Mouse (Mus musculus) frontal cortex, adult 2 months (tissue): ENCODE data around the gene Ldlrad3. TPM values are rescaled to one million over a fixed set of nuclear protein-coding genes. Genes with fewer than 3 reads are reported as not detected.

Experiments
- DNase-seq, 2 experiments: peaks; one replicate each; pipeline ENCODE4 v3.0.0; 2022; ENCODE audit warnings: low spot score in 1 of 2; ENCODE audit errors: extremely low spot score in 1 of 2
- polyA plus RNA-seq: library from polyadenylated mRNA; depleted of rRNA; stranded (reverse); fragments of >200 nt; gene quantifications from 2 replicates; pipeline ENCODE4 v1.2.3, GENCODE M21; 2012

Gene Ldlrad3
- polyA plus RNA-seq, 1 experiment, result 12.1 TPM

GRCm38 (mm10) chr2:102046481-102046880 lies 139.7 kb downstream of the Ldlrad3 start:
- no peak for DNase-seq

- DNase-seq, result no peak
Observed at GRCm38 (mm10) chr2:102040456-102040855, 145.7 kb downstream of the Ldlrad3 start.

DNA sequence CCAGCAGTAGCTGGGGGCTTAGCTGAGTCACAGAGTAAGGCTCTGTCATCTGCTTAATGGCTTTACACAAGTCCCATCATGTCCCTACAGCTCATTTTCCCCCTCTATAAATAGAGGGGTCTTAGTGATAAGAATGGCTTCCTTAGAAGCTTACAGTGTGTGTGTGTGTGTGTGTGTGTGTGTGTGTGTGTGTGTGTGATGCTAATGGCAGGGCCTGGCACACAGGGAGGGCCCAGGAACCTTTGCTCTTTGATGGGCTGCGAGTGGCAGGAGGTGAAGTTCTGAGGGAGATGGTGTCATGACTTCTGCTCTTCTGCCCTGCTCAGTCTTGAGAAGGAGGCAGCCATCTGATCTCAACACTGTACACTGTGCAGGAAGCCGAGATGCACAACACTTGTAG lies 146.2 kb downstream of the Ldlrad3 start:
- DNase-seq, result no peak

- no peak for DNase-seq
Observed at GRCm38 (mm10) chr2:102038895-102039667, 147.1 kb downstream of the Ldlrad3 start.

GRCm38 (mm10) chr2:102038229-102038894 lies 147.8 kb downstream of the Ldlrad3 start:
- DNase-seq, result peak; percentile 66 to 89

- no peak for DNase-seq
Observed at GRCm38 (mm10) chr2:102036665-102037511, 149.3 kb downstream of the Ldlrad3 start.

DNA sequence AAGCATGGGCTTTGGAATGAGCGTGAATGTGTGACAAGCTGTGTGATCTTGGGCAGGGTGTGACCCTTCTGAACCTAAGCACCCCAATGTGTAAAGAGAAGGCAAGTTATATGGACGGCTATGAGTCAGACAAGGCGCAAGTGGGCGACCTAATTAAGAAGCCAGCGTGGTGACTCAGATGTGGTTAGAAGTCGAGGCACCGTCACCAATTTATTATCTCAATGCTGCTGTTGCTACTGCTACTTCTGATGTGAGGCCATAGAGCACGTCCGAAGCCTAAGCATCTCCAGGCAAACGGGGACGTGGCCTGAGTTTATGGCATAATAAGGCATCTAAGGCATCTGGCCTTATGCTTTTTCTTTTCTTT lies 151.7 kb downstream of the Ldlrad3 start:
- no peak for DNase-seq

DNA sequence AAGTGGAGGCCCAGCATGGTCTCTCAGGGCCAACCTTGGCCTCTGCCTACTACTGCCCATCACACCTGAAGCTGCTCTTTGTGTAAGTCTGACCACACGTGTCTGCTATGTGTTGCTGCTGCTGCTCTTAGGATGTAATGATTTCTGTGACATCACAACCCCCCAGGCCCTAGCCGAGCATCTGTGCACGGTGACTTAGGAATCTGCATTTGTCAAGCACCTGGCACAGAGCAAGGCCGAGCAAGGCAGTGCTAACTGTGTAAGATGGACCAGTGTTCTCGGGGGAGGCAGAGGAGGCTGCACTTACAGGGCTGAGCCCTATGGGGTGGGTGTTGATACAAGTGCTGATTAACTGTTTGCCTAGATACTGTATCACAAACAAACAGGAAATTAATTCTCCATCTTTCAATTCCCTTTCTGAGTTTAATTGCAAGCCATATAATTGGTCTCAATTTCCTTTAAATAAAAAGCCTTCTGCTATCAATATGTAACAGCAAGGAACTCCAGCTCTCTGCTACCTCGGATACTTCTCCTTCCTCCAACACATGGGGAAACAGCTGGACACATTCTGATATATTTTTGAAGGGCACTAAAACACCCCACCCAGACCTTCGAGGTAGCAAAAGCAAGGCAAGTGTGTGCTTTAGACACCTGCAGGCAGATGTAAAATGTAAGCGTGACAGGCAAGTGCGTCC lies 152.2 kb downstream of the Ldlrad3 start:
- DNase-seq, result no peak

GRCm38 (mm10) chr2:102032713-102033343 lies 153.4 kb downstream of the Ldlrad3 start:
- DNase-seq, result peak; percentile 81 to 86

- peak in 1 of 2 experiments; percentile 82 for DNase-seq
Observed at GRCm38 (mm10) chr2:102030652-102031051, 155.5 kb downstream of the Ldlrad3 start.

GRCm38 (mm10) chr2:102030152-102030551 lies 156.0 kb downstream of the Ldlrad3 start:
- DNase-seq, result no peak

DNA sequence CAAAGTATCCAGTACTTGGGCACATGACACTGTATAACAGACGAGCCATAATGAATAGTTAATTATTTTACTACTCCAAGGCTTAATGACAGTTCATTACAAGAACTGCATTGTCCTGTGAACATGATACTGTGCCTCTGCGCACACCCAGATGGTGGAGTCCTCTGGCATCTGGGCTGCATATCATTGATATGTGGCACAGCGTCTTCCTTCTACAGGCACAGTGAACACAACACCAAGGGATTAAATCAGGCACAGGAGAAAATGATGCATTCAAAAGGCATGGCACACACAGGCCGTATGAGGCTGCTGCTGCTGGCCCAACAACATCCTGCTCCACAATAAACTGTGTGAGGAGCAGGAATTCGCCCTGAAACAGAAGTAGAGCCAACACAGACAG lies 156.5 kb downstream of the Ldlrad3 start:
- DNase-seq, result no peak

DNA sequence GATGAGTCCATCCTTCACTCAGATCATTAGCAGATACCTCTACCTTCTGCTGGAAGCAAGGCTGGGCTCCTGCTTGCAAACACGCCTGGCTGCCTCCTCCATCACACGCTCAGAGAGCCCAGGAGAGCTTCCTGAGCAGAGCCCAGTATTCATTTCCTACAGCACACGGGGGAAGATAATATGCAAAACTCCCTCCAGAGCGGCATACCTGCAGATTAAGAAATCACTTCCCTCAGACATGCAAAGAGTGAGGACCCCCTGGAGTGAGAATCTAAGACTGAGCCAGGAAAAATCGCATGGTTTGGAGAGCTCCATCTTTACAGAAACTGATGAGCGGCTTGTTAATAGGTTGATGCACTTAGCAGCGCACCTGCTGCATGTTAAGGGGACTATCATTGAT lies 158.9 kb downstream of the Ldlrad3 start:
- no peak for DNase-seq

- no peak for DNase-seq
Observed at GRCm38 (mm10) chr2:102026156-102026555, 160.0 kb downstream of the Ldlrad3 start.

GRCm38 (mm10) chr2:102024483-102024882 lies 161.7 kb downstream of the Ldlrad3 start:
- DNase-seq, result no peak

GRCm38 (mm10) chr2:102021371-102022084 lies 164.7 kb downstream of the Ldlrad3 start:
- DNase-seq, result no peak

- DNase-seq, result no peak
Observed at GRCm38 (mm10) chr2:102020546-102020945, 165.6 kb downstream of the Ldlrad3 start.

- DNase-seq, result no peak
Observed at GRCm38 (mm10) chr2:102014538-102015113, 171.6 kb downstream of the Ldlrad3 start.

DNA sequence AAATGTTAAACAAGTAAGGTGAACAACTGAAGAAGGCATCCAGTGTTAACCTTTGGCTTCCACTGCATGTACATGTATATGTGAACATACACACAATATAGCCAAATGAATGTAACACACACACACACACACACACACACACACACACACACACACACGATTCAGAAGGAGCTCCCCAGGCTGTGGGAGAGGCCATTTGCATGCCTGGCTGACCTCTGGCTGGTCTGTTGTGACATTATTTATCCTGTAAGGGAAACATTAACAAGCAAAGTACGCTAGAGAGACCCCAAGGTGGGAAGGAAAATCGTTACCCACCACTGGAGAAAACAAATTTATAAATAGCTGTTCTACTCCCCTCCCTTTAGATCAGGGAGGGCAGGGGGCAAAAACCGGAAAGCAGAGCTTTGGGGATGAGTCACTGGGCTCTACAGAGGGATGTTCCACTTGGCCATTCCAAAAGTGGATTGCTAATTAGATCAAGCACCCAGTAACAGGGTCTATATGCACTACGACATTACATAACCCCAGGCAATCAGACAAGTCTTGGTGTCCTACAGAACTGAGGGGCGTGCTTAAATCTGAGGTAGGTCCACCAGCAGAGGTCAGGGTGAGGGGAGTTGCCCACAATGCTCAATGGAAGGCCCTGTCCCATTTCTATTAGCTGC lies 174.7 kb downstream of the Ldlrad3 start:
- DNase-seq, result no peak
